8 mouse cellular contexts compared by ENCODE assay signal in the genomic region with DNA sequence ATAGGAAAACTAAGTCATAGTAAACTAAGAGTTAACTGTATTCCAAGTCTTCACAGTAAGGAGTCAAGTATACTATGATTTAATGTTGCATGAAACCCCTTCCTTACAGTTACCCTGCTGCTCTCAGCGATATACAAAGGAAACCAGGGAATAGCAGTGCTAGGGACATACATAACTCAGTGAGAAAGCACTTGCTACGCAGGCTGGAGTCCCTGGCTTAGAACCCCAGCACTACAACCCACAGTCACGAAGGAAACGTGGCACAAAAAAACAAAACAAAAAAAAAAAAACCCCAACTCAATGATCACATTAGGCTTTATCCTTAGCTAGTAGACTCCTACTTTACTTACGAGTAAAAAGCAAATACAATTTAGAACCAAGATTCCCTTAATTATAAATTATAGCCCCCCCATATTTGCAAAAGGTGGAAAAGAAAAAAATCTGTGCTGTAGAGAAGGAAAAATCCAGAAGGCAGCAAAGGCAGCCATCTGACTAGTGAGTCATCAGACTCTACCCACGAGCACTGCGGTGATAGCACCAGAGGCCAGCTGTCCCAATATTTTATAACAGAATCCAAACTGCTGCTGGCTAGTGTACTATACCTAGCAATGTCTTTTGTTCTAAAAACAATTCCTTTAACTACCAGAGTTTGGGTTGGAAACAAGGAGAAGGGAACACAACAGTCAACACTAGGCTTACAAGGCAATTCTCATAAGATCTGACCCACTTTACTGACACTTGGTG. TPM values are rescaled to one million over a fixed set of nuclear protein-coding genes. Genes with fewer than 3 reads are reported as not detected.
DNase-seq lines count a peak whose midpoint lies in the region; ATAC-seq lines count a peak whose summit lies in the region.

No protein-coding gene starts in this region.

- peak; percentile 60 for DNase-seq in adrenal gland, adult 2 months
- DNase-seq in adrenal gland, adult 8-10 months: no peak
- peak; percentile 73 for DNase-seq in layer of hippocampus, adult 11-12 months (ENCODE audit: low spot score)
- no peak for DNase-seq in layer of hippocampus, postnatal 25 days (ENCODE audit: extremely low spot score in 1 of 2, low spot score in 1 of 2)
- DNase-seq in brain, adult 2 months (ENCODE audit: low read depth, low spot score): peak; percentile 96
- DNase-seq in layer of hippocampus, postnatal 36 days: peak; percentile 44 to 54
- DNase-seq in lung, postnatal 25 days (ENCODE audit: low spot score): no peak

- no peak for ATAC-seq in granulocyte monocyte progenitor cell, adult 5-6 weeks (replicated peaks; ENCODE audit: poor library complexity, severe bottlenecking)

RNA-seq across cellular contexts. Expression of gene Atp6v1a, which starts 16.4 kb away (rescaled TPM):
- 100 to 1,000 TPM; 140 to 162 TPM for total RNA-seq in adrenal gland, adult 2 months (2021)
- polyA plus RNA-seq in adrenal gland, adult 2 months (2012; rRNA removed): 10.5 and 12.9 TPM in 2 replicates
- 100 to 1,000 TPM; 144 to 168 (median 155) TPM for total RNA-seq in adrenal gland, adult 8-10 months (2022)
- 100 to 1,000 TPM; 546 to 614 TPM for total RNA-seq in layer of hippocampus, postnatal 25 days (2021)
- 100 to 1,000 TPM; 559 to 583 TPM for total RNA-seq in layer of hippocampus, postnatal 36 days (2021)
- 34.9 and 41.3 TPM in 2 replicates for total RNA-seq in granulocyte monocyte progenitor cell, adult 5-6 weeks (2014; fragmentation: Nextera tagmentation)
- total RNA-seq in granulocyte monocyte progenitor cell, adult 5-6 weeks (2017): 66.0 and 90.2 TPM in 2 replicates

RNA-seq across cellular contexts. Expression of gene Naa50, which starts 16.5 kb away (rescaled TPM):
- 10 to 100 TPM; 73.5 to 81.3 TPM for total RNA-seq in adrenal gland, adult 2 months (2021)
- 14.6 and 22.8 TPM in 2 replicates for polyA plus RNA-seq in adrenal gland, adult 2 months (2012; rRNA removed)
- 10 to 100 TPM; 65.8 to 77.7 (median 68.0) TPM for total RNA-seq in adrenal gland, adult 8-10 months (2022)
- 10 to 100 TPM; 55.9 to 56.1 TPM for total RNA-seq in layer of hippocampus, postnatal 25 days (2021)
- total RNA-seq in layer of hippocampus, postnatal 36 days (2021): 10 to 100 TPM; 64.5 to 68.8 TPM
- total RNA-seq in granulocyte monocyte progenitor cell, adult 5-6 weeks (2014; fragmentation: Nextera tagmentation): 91.4 and 104 TPM in 2 replicates
- 121 and 139 TPM in 2 replicates for total RNA-seq in granulocyte monocyte progenitor cell, adult 5-6 weeks (2017)

RNA-seq across cellular contexts. Expression of gene Usf3, which starts 49.9 kb away (rescaled TPM):
- 10 to 100 TPM; 17.0 to 24.6 TPM for total RNA-seq in adrenal gland, adult 2 months (2021)
- polyA plus RNA-seq in adrenal gland, adult 2 months (2012; rRNA removed): 3.1 and 5.0 TPM in 2 replicates
- 10 to 100 TPM; 24.1 to 24.9 (median 24.6) TPM for total RNA-seq in adrenal gland, adult 8-10 months (2022)
- 10 to 100 TPM; 34.2 to 44.2 TPM for total RNA-seq in layer of hippocampus, postnatal 25 days (2021)
- total RNA-seq in layer of hippocampus, postnatal 36 days (2021): 10 to 100 TPM; 36.5 to 46.7 TPM
- 19.0 and 21.3 TPM in 2 replicates for total RNA-seq in granulocyte monocyte progenitor cell, adult 5-6 weeks (2014; fragmentation: Nextera tagmentation)
- total RNA-seq in granulocyte monocyte progenitor cell, adult 5-6 weeks (2017): 9.1 and 10.2 TPM in 2 replicates

Comparison
In these comparisons a context has a peak if more than half of its experiments do, and no peak if none do; other contexts are left out.
1. DNase-seq: peak in adrenal gland, adult 2 months (single experiment), layer of hippocampus, adult 11-12 months (single experiment), brain, adult 2 months (single experiment) and layer of hippocampus, postnatal 36 days (2 of 2); none in adrenal gland, adult 8-10 months (single experiment), layer of hippocampus, postnatal 25 days (0 of 2) and lung, postnatal 25 days (single experiment).